Mouse (Mus musculus) midbrain, embryonic 14.5 days (tissue): Measurements from ENCODE around the gene Ipo13. TPM values are rescaled to one million over a fixed set of nuclear protein-coding genes. Genes with fewer than 3 reads are reported as not detected.

Experiments used
- ATAC-seq: fragments of 200-750 bp; cut with Nextera tagmentation; 2 replicates; pipeline ENCODE4 v1.8.0; 2017; ENCODE audit warnings: moderate number of reproducible peaks, moderate library complexity; ENCODE audit not compliant: low FRiP score, low TSS enrichment
- DNase-seq: peaks from one replicate; pipeline ENCODE4 v3.0.0-alpha.2; 2015
- H3K27ac ChIP-seq: fragments of 300-500 bp; sonication (generic); replicated peaks from 2 replicates; pipeline ENCODE4 v1.5.1; 2014; ENCODE audit warnings: mild to moderate bottlenecking, low read depth, low read length, moderate library complexity
- H3K27me3 ChIP-seq: fragments of 300-500 bp; sonication (generic); 2 replicates; pipeline ENCODE4 v1.6.1; 2014; ENCODE audit warnings: low read length, control low read depth, mixed read lengths; ENCODE audit not compliant: control insufficient read depth, insufficient read depth
- H3K36me3 ChIP-seq: fragments of 300-500 bp; sonication (generic); 2 replicates; pipeline ENCODE4 v1.6.1; 2014; ENCODE audit warnings: low read length, control low read depth; ENCODE audit not compliant: control insufficient read depth, insufficient read depth
- H3K4me1 ChIP-seq: fragments of 300-500 bp; sonication (generic); 2 replicates; pipeline ENCODE4 v1.6.1; 2014; ENCODE audit warnings: mild to moderate bottlenecking, antibody characterized with exemption, low read length, control low read depth; ENCODE audit not compliant: control insufficient read depth, insufficient read depth
- H3K4me2 ChIP-seq: fragments of 300-500 bp; sonication (generic); 2 replicates; pipeline ENCODE4 v1.6.1; 2014; ENCODE audit warnings: mild to moderate bottlenecking, low read length, moderate library complexity
- H3K4me3 ChIP-seq: fragments of 300-500 bp; sonication (generic); replicated peaks from 2 replicates; pipeline ENCODE4 v1.5.1; 2014; ENCODE audit warnings: low read depth, low read length
- H3K9ac ChIP-seq: fragments of 300-500 bp; sonication (generic); replicated peaks from 2 replicates; pipeline ENCODE4 v1.6.1; 2014; ENCODE audit warnings: mild to moderate bottlenecking, low read length, moderate library complexity
- H3K9me3 ChIP-seq: fragments of 300-500 bp; sonication (generic); 2 replicates; pipeline ENCODE4 v1.6.1; 2016; ENCODE audit warnings: low read length, control low read depth, mixed read lengths; ENCODE audit not compliant: control insufficient read depth
- WGBS: fragments of 180-500 bp; shearing (Covaris S2); extraction: QIAGEN DNeasy Blood & Tissue Kit; methylation state at CpG from one replicate; pipeline ENCODE4 v1.1.7; 2014; 5-methylcytosine and 5-hydroxymethylcytosine counted together
- polyA plus RNA-seq: library from polyadenylated mRNA; unstranded; fragments of >200 nt; fragmentation: Nextera tagmentation; extraction: Ambion mirVana; gene quantifications from 2 replicates; pipeline ENCODE4 v1.2.1, GENCODE M21; 2014

Gene Ipo13
- polyA plus RNA-seq, 1 experiment from 2014 or later, result 62.7 TPM

DNA sequence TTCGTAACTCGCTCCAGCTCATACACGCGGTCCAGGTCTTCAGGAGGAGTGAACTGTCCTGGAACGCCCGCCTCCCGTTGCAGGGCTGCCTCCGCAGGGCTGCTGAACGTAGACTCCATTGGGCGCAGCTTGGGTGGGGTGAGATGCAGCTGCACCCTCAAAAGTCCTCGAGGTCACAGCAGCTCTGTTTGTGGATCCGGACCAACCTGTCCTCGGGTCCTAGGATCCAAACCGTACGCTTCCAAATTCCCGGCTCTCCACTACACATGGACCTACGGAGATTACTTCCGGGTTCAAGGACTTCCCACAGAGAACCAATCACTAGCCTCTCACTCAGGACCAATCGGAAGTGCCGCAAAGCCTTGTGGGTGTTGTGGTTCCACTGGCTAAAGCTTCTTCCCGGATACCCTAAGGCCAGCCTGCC is 23.0 kb downstream of the Ipo13 start, which contains the start of gene Dph2:
Gene Dph2 (minus strand): TSS at position 295 of the 424 bp plus-strand sequence.
- DNase-seq, result peak; percentile 95
- H3K4me2 ChIP-seq, result peak within 1 kb of the TSS; percentile 89
- H3K36me3 ChIP-seq, result peaks cover 48% of the 10 kb centered on the region
- H3K9me3 ChIP-seq, result no peaks in the 10 kb centered on the region
- ATAC-seq, result peak; percentile 85
- H3K27me3 ChIP-seq, result no peaks in the 10 kb centered on the region
- peak within 1 kb of the TSS; percentile 67 for H3K4me3 ChIP-seq
- under 1% methylated on average over 21 of the region's 21 CpGs for WGBS
- H3K4me1 ChIP-seq, result peaks cover 6% of the 10 kb centered on the region; the same call in 1 of the 2 replicates
- H3K27ac ChIP-seq, result no peak within 1 kb of the TSS
- H3K9ac ChIP-seq, result peak within 1 kb of the TSS; percentile 34; the same call in 1 of the 2 replicates

DNA sequence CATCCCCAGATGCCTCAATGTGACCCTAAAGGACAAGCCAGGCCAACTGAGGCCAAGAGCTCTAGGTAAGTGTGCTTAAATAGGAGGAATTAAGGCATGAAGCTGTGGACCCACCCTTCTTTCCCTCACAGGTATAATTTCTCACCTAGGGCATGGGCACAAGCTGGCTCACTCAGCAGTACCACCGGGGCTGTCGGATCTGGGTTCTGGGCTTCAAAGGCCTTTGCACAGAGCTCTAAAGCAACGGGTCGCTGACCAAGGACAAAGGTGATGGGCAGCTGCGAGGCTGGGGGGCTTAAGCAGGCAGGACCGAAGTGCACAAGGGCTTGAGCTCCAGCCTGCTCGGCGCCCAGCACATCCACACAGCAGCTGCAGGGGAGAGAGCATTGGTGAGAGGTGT is 24.0 kb downstream of the Ipo13 start:
- no peak for DNase-seq
- WGBS, result 35% methylated on average over 8 of the region's 8 CpGs
- Histone ChIP-seq H3K27ac (no peak overlapping the region), H3K4me2 (peak overlapping the region; percentile 89), H3K4me3 (peak overlapping the region; percentile 67; the same call in 1 of the 2 replicates), H3K36me3 (peaks cover 40% of the 10 kb centered on the region), H3K27me3 (no peaks in the 10 kb centered on the region), H3K9ac (no peak overlapping the region), H3K9me3 (no peaks in the 10 kb centered on the region), H3K4me1 (peaks cover 14% of the 10 kb centered on the region; the same call in 1 of the 2 replicates)
- ATAC-seq, result no peak

DNA sequence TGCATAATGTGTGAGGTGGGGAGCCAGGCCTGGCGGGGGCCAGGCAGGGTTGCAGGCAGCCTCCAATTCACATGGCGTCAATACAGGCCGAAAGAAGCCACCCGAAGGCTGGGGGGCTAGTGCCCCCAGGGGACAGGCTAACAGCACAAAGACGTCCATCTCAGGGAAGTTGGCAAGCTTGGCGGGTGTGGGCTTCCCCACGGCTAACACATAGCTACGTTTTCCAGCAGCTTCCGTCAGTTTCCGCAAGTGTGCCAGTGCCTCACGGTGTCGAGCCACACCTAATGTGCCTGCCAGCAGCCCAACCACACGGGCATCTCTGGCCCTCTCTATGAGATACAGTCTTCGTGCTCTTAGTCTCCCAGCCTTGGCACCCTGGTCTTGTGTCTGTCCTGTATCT is 24.8 kb downstream of the Ipo13 start:
- Histone ChIP-seq H3K4me2 (no peak overlapping the region), H3K9me3 (no peaks in the 10 kb centered on the region), H3K27me3 (no peaks in the 10 kb centered on the region), H3K36me3 (peaks cover 40% of the 10 kb centered on the region), H3K4me3 (no peak overlapping the region), H3K27ac (no peak overlapping the region), H3K9ac (no peak overlapping the region), H3K4me1 (peaks cover 14% of the 10 kb centered on the region; the same call in 1 of the 2 replicates)
- 92% methylated on average over 14 of the region's 14 CpGs for WGBS
- no peak for DNase-seq
- no peak for ATAC-seq

DNA sequence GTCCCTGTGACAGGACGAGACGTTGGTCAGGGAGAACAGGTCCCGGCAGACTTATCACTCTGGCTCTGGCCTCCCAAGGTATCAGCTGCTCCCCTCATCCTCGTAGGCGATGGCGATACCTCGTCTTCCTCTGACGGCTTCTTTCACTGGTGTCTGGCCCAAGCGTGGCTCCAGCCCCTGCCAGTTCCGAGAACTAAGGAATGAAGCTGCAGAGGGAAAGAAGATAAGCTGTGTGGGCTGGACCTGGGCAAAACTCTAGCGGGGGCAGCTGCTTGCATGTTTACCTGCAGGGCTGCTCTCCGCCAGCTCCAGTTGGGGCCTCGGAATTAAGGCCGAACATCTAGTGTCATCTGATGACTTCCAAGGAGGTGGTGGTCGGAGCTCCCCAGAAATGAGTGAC is 25.3 kb downstream of the Ipo13 start:
- Histone ChIP-seq H3K4me1 (peaks cover 14% of the 10 kb centered on the region; the same call in 1 of the 2 replicates), H3K27ac (no peak overlapping the region), H3K9ac (no peak overlapping the region), H3K9me3 (no peaks in the 10 kb centered on the region), H3K4me3 (no peak overlapping the region), H3K4me2 (no peak overlapping the region), H3K36me3 (peaks cover 40% of the 10 kb centered on the region), H3K27me3 (no peaks in the 10 kb centered on the region)
- DNase-seq (no peak), ATAC-seq (no peak)
- 94% methylated on average over 15 of the region's 15 CpGs for WGBS

DNA sequence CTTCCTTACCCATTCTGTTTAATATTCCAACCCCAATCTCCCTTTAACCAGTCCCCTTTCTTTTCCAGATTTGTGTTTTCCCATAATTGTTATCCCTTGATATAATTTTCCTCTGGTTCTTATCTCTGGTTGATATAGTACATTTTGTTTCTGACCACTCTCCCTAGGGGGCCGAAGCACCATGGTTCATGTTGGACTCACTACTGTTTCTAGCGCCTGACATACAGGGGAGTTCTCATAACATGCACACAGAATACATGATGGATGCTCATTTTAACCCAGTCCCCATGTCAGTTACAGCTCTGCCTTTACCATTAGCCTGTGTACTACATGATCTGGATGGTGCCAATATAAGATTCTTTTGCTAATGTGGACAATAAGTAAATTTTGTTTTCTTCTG is 26.9 kb downstream of the Ipo13 start:
- Histone ChIP-seq H3K27me3 (no peaks in the 10 kb centered on the region), H3K4me3 (no peak overlapping the region; the same call in 1 of the 2 replicates), H3K9me3 (no peaks in the 10 kb centered on the region), H3K9ac (no peak overlapping the region), H3K4me1 (peaks cover 23% of the 10 kb centered on the region), H3K36me3 (peaks cover 39% of the 10 kb centered on the region), H3K4me2 (peak overlapping the region; percentile 84), H3K27ac (no peak overlapping the region)
- WGBS, result 77% methylated on average over 2 of the region's 2 CpGs
- ATAC-seq (no peak), DNase-seq (no peak)

DNA sequence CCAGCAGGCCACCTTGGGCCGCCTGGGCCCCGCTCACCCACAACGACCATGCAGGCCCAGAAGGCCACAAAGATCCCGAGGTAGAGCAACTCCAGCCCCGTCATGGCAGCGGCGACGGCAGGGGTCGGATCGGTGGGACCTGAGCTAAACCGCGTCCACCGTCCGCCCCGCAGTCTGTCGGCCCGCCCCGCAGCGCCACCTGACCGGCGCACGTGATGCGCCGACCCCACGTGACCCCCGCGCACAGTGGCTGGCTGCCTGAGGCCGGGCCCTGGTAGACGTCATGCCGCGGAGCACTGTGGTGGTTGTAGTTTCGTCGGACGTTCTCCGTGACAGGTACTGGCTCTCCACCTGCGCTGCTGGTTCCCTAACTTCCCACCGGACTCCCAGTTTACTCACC is 27.7 kb downstream of the Ipo13 start, which contains the start of gene Atp6v0b:
Gene Atp6v0b (minus strand): TSS at position 201 of the 400 bp plus-strand sequence.
- Histone ChIP-seq H3K9me3 (no peaks in the 10 kb centered on the region), H3K4me3 (peak within 1 kb of the TSS; percentile 95), H3K4me2 (peak within 1 kb of the TSS; percentile 84), H3K36me3 (peaks cover 39% of the 10 kb centered on the region), H3K4me1 (peaks cover 27% of the 10 kb centered on the region), H3K27me3 (no peaks in the 10 kb centered on the region), H3K27ac (peak within 1 kb of the TSS; percentile 55; the same call in 1 of the 2 replicates), H3K9ac (peak within 1 kb of the TSS; percentile 86)
- DNase-seq (peak; percentile 96), ATAC-seq (peak; percentile 87)
- WGBS, result 0% methylated on average over 36 of the region's 37 CpGs

DNA sequence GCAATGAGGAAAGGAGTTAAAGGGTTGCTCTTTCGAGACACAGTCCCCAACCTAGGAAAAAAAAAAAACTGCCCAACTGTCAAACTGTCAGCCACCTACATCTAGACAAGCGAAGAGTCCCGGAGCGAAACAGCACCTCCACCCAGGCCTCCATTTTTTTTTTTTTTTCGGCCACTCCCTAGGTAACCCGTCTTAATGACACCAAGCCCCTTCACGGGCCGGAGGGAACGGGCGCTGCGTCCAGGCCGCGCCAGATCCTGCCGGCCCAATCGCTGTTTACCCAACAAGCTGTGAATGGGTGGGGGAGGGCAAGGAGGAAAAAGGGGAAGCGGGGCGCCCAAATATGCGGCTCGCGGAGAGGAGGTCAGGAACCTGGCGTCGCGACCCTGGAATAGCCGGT is 28.2 kb downstream of the Ipo13 start:
- Histone ChIP-seq H3K9ac (peak overlapping the region; percentile 86), H3K4me2 (peak overlapping the region; percentile 84), H3K4me1 (peaks cover 31% of the 10 kb centered on the region), H3K36me3 (peaks cover 39% of the 10 kb centered on the region), H3K27ac (peak overlapping the region; percentile 55; the same call in 1 of the 2 replicates), H3K9me3 (no peaks in the 10 kb centered on the region), H3K4me3 (peak overlapping the region; percentile 95), H3K27me3 (no peaks in the 10 kb centered on the region)
- no peak for DNase-seq
- ATAC-seq, result no peak
- WGBS, result 3% methylated on average over 24 of the region's 24 CpGs

DNA sequence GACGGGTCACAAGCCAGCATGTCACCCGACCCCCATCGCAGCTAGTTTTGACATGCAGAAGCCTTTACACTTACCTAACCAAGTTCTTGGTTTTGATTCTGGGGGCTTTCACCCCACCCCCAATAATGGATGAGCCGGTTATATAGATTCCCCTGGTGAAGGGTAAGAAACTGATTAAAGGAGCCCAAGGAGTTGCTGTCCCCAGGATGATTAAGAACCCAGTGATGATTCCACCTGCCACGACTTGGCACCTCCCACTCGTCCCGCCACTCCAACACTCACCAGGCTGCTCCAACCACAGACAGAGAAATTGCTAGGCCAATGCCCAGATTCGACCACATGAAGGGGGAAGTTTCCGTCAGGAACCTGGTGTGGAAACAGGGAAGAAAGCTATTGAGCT is 28.8 kb downstream of the Ipo13 start:
- DNase-seq, result no peak
- Histone ChIP-seq H3K36me3 (peaks cover 40% of the 10 kb centered on the region), H3K27ac (no peak overlapping the region), H3K9ac (peak overlapping the region; percentile 86; the same call in 1 of the 2 replicates), H3K9me3 (no peaks in the 10 kb centered on the region), H3K4me3 (peak overlapping the region; percentile 95), H3K27me3 (no peaks in the 10 kb centered on the region), H3K4me1 (peaks cover 28% of the 10 kb centered on the region), H3K4me2 (peak overlapping the region; percentile 84)
- no peak for ATAC-seq
- 85% methylated on average over 9 of the region's 9 CpGs for WGBS

DNA sequence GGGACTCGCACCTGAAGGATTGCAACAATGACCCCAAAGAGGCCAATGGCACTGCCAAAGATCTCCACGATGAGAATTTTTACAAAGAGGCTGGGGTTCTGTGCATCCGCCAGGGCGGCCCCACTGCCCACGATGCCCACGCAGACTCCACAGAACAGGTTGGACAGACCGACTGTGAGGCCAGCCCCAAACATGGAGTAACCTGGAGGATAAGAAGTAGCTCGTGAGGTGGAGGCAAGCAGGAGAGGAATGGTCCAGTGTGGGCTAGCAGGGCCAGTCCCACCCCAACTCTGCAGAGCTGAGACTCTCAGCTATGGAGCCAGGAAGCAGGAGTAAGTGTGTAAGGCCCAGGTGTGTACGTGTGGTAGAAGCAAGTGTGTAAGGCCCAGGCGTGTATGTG is 29.7 kb downstream of the Ipo13 start:
- Histone ChIP-seq H3K9ac (no peak overlapping the region), H3K27ac (no peak overlapping the region), H3K4me1 (peaks cover 31% of the 10 kb centered on the region), H3K4me3 (no peak overlapping the region), H3K36me3 (peaks cover 45% of the 10 kb centered on the region), H3K27me3 (no peaks in the 10 kb centered on the region), H3K9me3 (no peaks in the 10 kb centered on the region), H3K4me2 (no peak overlapping the region)
- no peak for ATAC-seq
- no peak for DNase-seq
- WGBS, result 93% methylated on average over 10 of the region's 10 CpGs
